Mouse (Mus musculus) spleen, adult 2 months (tissue): ENCODE measurements around the gene Hinfp. TPM values are rescaled to one million over a fixed set of nuclear protein-coding genes. Genes with fewer than 3 reads are reported as not detected.
"Not testable (repeated sequence)": the region's sequence is repeated elsewhere in the genome, so short reads cannot be mapped to it uniquely, and the experiment has no call there.

ENCODE experiments used
- DNase-seq, 2 experiments: peaks; one replicate each; pipeline versions ENCODE4 v3.0.0 to v3.0.0-alpha.2; 2012 to 2021; ENCODE audit warnings: low spot score in 2 of 2, low read depth in 1 of 2
- H3K27ac ChIP-seq: fragments of 200-500 bp; 2 replicates; pipeline ENCODE4 v1.5.1; 2012; ENCODE audit warnings: low read length, inconsistent platforms; ENCODE audit not compliant: insufficient read depth
- H3K27me3 ChIP-seq: fragments of 200-500 bp; 2 replicates; pipeline ENCODE4 v1.6.1; 2012; ENCODE audit warnings: mild to moderate bottlenecking, moderate library complexity, low read length, inconsistent platforms; ENCODE audit not compliant: control insufficient read depth, insufficient read depth
- H3K36me3 ChIP-seq: fragments of 200-500 bp; 2 replicates; pipeline ENCODE4 v1.6.1; 2012; ENCODE audit warnings: mild to moderate bottlenecking, low read length, inconsistent platforms; ENCODE audit not compliant: control insufficient read depth, insufficient read depth
- H3K4me1 ChIP-seq: fragments of 200-500 bp; 2 replicates; pipeline ENCODE4 v1.6.1; 2011; ENCODE audit warnings: inconsistent platforms; ENCODE audit not compliant: control insufficient read depth, insufficient read depth, insufficient read length
- H3K4me3 ChIP-seq: fragments of 200-500 bp; 2 replicates; pipeline ENCODE4 v1.5.1; 2011; ENCODE audit warnings: mild to moderate bottlenecking, inconsistent platforms; ENCODE audit not compliant: insufficient read depth, insufficient read length; ENCODE audit errors: extremely low read depth
- CTCF ChIP-seq: fragments of 200-500 bp; IDR thresholded peaks from 2 replicates; pipeline ENCODE4 v1.5.1; 2011; ENCODE audit warnings: mild to moderate bottlenecking, inconsistent platforms; ENCODE audit not compliant: insufficient read depth, insufficient read length, insufficient replicate concordance; ENCODE audit errors: extremely low read depth
- POLR2A ChIP-seq: fragments of 200-500 bp; IDR thresholded peaks from 2 replicates; pipeline ENCODE4 v1.6.1; 2011; ENCODE audit warnings: low read depth, low read length, inconsistent platforms
- WGBS: fragments of 180-500 bp; shearing (Covaris S2); methylation state at CpG from one replicate; pipeline ENCODE4 v1.1.7; 2018; 5-methylcytosine and 5-hydroxymethylcytosine counted together
- polyA plus RNA-seq: library from polyadenylated mRNA; depleted of rRNA; stranded (reverse); fragments of >200 nt; gene quantifications from 2 replicates; pipeline ENCODE4 v1.2.3, GENCODE M21; 2012

Gene Hinfp
- polyA plus RNA-seq, 1 experiment: 25.2 TPM

DNA sequence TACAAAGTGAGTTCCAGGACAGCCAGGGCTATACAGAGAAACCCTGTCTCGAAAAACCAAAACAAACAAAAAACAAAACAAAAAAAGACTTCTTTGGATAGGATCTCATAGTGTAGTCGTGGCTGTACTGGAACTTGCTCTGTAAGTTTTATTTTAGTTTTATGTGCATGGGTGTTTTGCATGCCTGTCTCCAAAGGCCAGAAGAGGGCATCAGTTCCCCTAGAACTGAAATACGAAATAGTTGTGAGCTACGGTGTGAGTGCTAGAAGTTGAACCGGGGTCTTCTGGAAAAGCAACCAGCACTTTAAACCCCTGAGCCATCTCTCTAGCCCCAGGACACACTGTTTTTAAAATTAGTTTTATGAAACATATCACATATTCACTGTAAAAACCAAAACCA, 33.1 kb upstream of the Hinfp start:
- Histone ChIP-seq H3K27ac (no peak overlapping the region), H3K4me1 (peaks cover 7% of the 10 kb centered on the region; the same call in 1 of the 2 replicates), H3K36me3 (peaks cover 6% of the 10 kb centered on the region), H3K4me3 (no peak overlapping the region), H3K27me3 (no peaks in the 10 kb centered on the region)
- 71% methylated on average over 5 of the region's 5 CpGs for WGBS
- DNase-seq: no peak
- TF ChIP-seq POLR2A: no peak
- no peak for TF ChIP-seq CTCF

DNA sequence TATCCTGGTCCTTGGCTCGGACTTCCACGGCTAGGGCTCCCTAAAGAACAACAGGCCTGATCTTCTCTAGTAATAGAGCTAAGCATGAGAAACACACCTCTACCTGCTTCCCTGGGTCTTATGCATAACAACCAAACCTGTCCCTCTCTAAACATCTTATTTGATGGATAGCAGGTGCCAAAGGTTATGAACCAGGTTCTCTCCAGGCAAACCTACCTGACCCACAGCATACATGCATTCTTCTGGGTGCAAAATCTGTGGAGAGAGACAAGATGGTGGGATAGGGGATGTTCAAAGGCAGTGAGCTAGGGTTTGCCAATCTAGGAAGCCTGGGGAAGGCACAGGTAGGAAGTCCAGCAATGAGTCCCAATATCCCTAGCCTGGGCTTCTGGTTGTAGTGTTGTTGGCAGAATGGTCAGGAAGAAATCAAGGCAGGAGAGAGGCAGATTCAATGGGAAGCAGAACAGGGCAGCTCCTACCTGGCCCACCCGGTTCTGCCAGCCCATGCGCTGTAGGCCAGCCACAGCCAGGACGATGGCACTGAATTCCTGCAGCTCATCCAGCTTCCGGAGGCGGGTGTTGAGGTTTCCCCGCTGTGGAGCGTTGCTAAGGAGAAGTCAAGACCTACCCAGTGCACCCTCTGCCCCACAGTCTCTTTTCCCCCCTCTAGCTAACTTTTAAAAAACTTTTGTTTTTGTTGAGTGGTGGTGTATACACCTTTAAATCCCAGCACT, 32.1 kb upstream of the Hinfp start:
- H3K27me3 ChIP-seq: no peaks in the 10 kb centered on the region
- H3K27ac ChIP-seq: no peak overlapping the region
- H3K36me3 ChIP-seq: peaks cover 10% of the 10 kb centered on the region
- peaks cover 2% of the 10 kb centered on the region; the same call in 1 of the 2 replicates for H3K4me1 ChIP-seq
- 92% methylated on average over 9 of the region's 9 CpGs for WGBS
- no peak for TF ChIP-seq POLR2A
- no peak for TF ChIP-seq CTCF
- no peak for DNase-seq
- H3K4me3 ChIP-seq: no peak overlapping the region

DNA sequence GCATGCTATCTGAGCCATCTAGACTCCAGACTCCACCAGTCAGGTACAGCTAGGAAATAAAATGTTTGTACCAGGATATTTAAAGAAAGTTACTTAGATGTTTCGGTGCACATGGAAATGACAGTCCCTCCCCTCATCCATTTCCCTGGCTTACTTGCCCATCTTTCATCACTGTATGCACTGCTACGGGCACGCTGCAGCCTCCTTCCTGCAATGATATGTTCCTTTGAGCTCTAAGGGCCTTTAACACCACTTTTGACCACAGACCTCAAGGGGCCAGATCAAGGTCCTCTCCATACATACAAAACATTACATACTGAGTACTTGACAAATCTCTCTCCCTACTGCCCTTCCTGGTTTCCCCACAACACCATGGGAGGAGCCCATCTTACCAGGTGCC, 31.5 kb upstream of the Hinfp start:
- H3K27ac ChIP-seq: no peak overlapping the region
- TF ChIP-seq CTCF (no peak), POLR2A (no peak)
- peaks cover 10% of the 10 kb centered on the region for H3K36me3 ChIP-seq
- 60% methylated on average over 3 of the region's 3 CpGs for WGBS
- H3K4me1 ChIP-seq: peaks cover 2% of the 10 kb centered on the region; the same call in 1 of the 2 replicates
- no peaks in the 10 kb centered on the region for H3K27me3 ChIP-seq
- no peak overlapping the region for H3K4me3 ChIP-seq
- no peak for DNase-seq

DNA sequence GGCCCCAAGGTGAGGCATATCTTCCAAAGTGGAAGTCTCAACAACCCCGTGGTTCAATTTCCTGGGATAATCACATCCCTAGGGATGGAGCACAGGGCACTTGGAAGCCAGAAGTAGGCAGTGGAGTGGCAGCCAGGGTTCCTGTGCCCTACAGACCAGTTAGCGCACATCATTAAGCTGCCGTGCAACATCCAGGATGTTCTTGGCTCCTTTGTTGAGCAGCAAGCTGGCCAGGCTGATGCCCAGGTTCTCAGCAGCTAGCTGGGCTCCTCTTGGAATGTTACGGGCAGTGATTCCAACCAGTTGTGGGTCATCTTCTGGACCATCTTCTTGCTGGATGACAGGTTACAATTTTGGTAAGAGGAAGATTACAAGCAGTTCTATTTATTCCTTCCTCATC, 31.0 kb upstream of the Hinfp start:
- 50% methylated on average over 4 of the region's 4 CpGs for WGBS
- not testable (repeated sequence) for H3K4me1 ChIP-seq, DNase-seq, H3K27me3 ChIP-seq, H3K4me3 ChIP-seq, H3K27ac ChIP-seq
- peaks cover 11% of the 10 kb centered on the region for H3K36me3 ChIP-seq

DNA sequence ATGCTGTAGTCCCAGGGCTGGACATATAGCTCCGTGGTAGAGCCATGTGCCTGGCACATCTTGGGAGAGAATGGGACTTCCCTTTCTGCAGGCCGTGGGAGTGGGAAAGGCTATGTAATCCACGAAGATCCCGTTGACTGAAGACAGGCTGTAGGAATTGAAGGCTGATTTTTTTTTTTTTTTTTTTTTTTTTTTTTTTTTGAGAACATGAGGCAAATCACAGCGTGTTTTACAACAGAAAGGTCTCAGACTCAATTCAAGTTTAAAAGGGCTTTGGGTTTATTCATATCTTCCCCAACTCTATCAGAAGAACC, 30.6 kb upstream of the Hinfp start:
- no peak for TF ChIP-seq CTCF
- no peak for TF ChIP-seq POLR2A
- Histone ChIP-seq H3K4me3 (peak overlapping the region; percentile 41), H3K27ac (no peak overlapping the region), H3K27me3 (no peaks in the 10 kb centered on the region), H3K4me1 (peaks cover 2% of the 10 kb centered on the region; the same call in 1 of the 2 replicates), H3K36me3 (peaks cover 13% of the 10 kb centered on the region)
- WGBS: 4% methylated on average over 5 of the region's 5 CpGs
- no peak for DNase-seq

DNA sequence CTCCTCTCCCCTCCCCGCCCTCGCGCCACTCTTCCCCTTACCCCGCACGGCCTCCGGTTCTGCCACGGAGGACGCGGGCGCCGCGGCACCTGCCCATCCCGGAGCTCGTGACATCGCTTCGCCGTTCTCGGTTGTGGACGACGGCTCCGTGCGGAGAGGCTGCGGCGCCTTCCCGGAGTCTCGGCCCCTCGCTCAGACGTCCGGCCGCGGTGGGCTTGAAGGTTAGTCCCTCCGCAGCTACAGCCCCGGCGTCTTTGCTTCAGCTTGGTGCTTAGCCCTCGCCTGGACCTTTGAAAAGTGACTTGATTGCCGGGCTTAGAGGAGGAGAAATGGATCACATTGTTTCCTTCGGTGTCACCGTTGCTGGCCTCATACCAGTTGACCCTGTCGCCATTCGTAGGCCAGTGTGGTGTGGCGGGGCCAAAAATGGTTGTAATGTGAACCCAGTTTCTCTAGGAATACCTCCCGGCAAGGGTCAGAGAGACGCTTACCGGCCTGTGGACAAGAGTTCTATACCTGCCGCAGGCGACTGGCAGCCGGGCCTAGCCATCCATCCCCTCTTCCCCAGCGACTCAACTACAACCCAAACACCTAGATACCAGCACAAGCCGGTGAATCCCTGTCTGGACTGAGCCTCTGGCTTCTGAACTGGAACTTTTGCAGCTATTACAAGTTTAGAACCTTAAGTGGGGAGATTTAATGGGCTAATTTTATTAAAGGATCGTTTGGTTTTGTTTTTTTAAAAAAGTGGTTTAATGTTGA, 30.0 kb upstream of the Hinfp start:
- 1% methylated on average over 50 of the region's 50 CpGs for WGBS
- H3K4me1 ChIP-seq: peaks cover 2% of the 10 kb centered on the region; the same call in 1 of the 2 replicates
- H3K36me3 ChIP-seq: peaks cover 10% of the 10 kb centered on the region
- H3K27me3 ChIP-seq: no peaks in the 10 kb centered on the region
- no peak for TF ChIP-seq CTCF
- TF ChIP-seq POLR2A: no peak
- peak overlapping the region; percentile 81 for H3K27ac ChIP-seq
- H3K4me3 ChIP-seq: peak overlapping the region; percentile 89
- DNase-seq: no peak
